19 mouse cellular contexts compared by ENCODE assay signal in the genomic region with DNA sequence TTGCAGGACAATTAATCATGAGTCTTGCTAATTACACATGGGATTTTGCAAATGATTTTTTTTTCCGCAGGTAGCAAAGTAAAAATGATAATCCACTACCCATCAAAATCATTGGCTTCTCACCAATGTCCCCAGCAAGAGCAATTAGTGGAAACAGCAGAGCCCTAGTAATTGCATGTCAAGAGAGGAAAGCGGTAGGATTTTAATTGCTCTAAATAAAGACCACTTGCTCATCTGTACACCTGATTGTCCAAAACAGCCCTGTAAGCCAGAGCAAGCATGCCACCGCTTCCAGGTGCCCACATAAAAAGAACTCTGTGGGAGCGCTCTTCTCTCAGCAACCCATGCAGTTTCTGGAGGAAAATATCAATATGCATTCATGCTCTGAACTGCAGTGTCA.
DNase-seq lines count a peak whose midpoint lies in the region; ATAC-seq lines count a peak whose summit lies in the region.
"Had no signal": no experiment of that assay in that cellular context is flagged by ENCODE, and none has a peak within 500 bp of the region (broad histone marks: within the 10 kb centered on the region; RNA-seq: fewer than 3 reads in every experiment).

No protein-coding gene starts in this region.

- H3K9me3 ChIP-seq in hindbrain, embryonic 13.5 days: no peaks in the 10 kb centered on the region
- H3K9me3 ChIP-seq in hindbrain, embryonic 11.5 days (ENCODE audit: control insufficient read depth, low read length): no peaks in the 10 kb centered on the region
- H3K9me3 ChIP-seq in midbrain, embryonic 13.5 days: no peaks in the 10 kb centered on the region
- H3K9me3 ChIP-seq: embryonic facial prominence, embryonic 12.5 days; midbrain, embryonic 12.5 days; stomach, embryonic 15.5 days had no signal

- no peak overlapping the region for H3K4me3 ChIP-seq in hindbrain, embryonic 13.5 days
- no peak overlapping the region for H3K4me3 ChIP-seq in hindbrain, embryonic 11.5 days (ENCODE audit: low read depth, low read length)
- no peak overlapping the region for H3K4me3 ChIP-seq in midbrain, embryonic 13.5 days (replicated peaks)
- H3K4me3 ChIP-seq: embryonic facial prominence, embryonic 12.5 days; left cerebral cortex, adult 2 months; midbrain, embryonic 12.5 days; stomach, embryonic 15.5 days had no signal

- no peak overlapping the region for H3K4me2 ChIP-seq in hindbrain, embryonic 13.5 days
- no peak overlapping the region for H3K4me2 ChIP-seq in hindbrain, embryonic 11.5 days (replicated peaks; ENCODE audit: low read depth, low read length)
- H3K4me2 ChIP-seq in midbrain, embryonic 13.5 days (replicated peaks): no peak overlapping the region
- H3K4me2 ChIP-seq: embryonic facial prominence, embryonic 12.5 days; midbrain, embryonic 12.5 days; stomach, embryonic 15.5 days had no signal

- peak overlapping the region; percentile 60 for H3K27ac ChIP-seq in hindbrain, embryonic 13.5 days
- no peak overlapping the region for H3K27ac ChIP-seq in hindbrain, embryonic 11.5 days (ENCODE audit: low read depth, low read length)
- no peak overlapping the region; the same call in 1 of the 2 replicates for H3K27ac ChIP-seq in midbrain, embryonic 13.5 days
- H3K27ac ChIP-seq: embryonic facial prominence, embryonic 12.5 days; left cerebral cortex, adult 2 months; midbrain, embryonic 12.5 days; stomach, embryonic 15.5 days had no signal

- H3K36me3 ChIP-seq in hindbrain, embryonic 13.5 days: no peaks in the 10 kb centered on the region
- H3K36me3 ChIP-seq in hindbrain, embryonic 11.5 days (ENCODE audit: control insufficient read depth, insufficient read depth, low read length): no peaks in the 10 kb centered on the region
- H3K36me3 ChIP-seq in midbrain, embryonic 13.5 days: no peaks in the 10 kb centered on the region
- H3K36me3 ChIP-seq: embryonic facial prominence, embryonic 12.5 days; midbrain, embryonic 12.5 days; stomach, embryonic 15.5 days had no signal

- 0 out of 2 replicates have a peak, but pooled peaks have one; percentile 49 for ATAC-seq in hindbrain, embryonic 13.5 days (ENCODE audit: low FRiP score)
- ATAC-seq in hindbrain, embryonic 11.5 days (ENCODE audit: low FRiP score): no peak
- peak; percentile 58; the same call in 1 of the 2 replicates for ATAC-seq in midbrain, embryonic 13.5 days
- ATAC-seq: inflammation-experienced regulatory T-cells, adult 6 months had no signal

- peaks cover 23% of the 10 kb centered on the region for H3K4me1 ChIP-seq in hindbrain, embryonic 13.5 days (replicated peaks)
- no peaks in the 10 kb centered on the region for H3K4me1 ChIP-seq in hindbrain, embryonic 11.5 days (replicated peaks; ENCODE audit: control insufficient read depth, insufficient read depth, low read length)
- peaks cover 15% of the 10 kb centered on the region for H3K4me1 ChIP-seq in midbrain, embryonic 13.5 days (replicated peaks)
- H3K4me1 ChIP-seq: embryonic facial prominence, embryonic 12.5 days; stomach, embryonic 15.5 days had no signal

- no peaks in the 10 kb centered on the region for H3K27me3 ChIP-seq in hindbrain, embryonic 13.5 days
- no peaks in the 10 kb centered on the region for H3K27me3 ChIP-seq in hindbrain, embryonic 11.5 days (ENCODE audit: control insufficient read depth, insufficient read depth, low read length)
- H3K27me3 ChIP-seq in midbrain, embryonic 13.5 days: no peaks in the 10 kb centered on the region
- H3K27me3 ChIP-seq: embryonic facial prominence, embryonic 12.5 days; midbrain, embryonic 12.5 days; stomach, embryonic 15.5 days had no signal

- 45% methylated on average over 4 of the region's 4 CpGs for WGBS in hindbrain, embryonic 13.5 days
- 86% methylated on average over 4 of the region's 4 CpGs for WGBS in hindbrain, embryonic 11.5 days
- 60% methylated on average over 4 of the region's 4 CpGs for WGBS in midbrain, embryonic 13.5 days

- H3K9ac ChIP-seq in hindbrain, embryonic 13.5 days: no peak overlapping the region
- H3K9ac ChIP-seq in hindbrain, embryonic 11.5 days (ENCODE audit: low read depth, low read length): no peak overlapping the region
- no peak overlapping the region for H3K9ac ChIP-seq in midbrain, embryonic 13.5 days (replicated peaks)
- H3K9ac ChIP-seq: embryonic facial prominence, embryonic 12.5 days; midbrain, embryonic 12.5 days; stomach, embryonic 15.5 days had no signal

- DNase-seq in hindbrain, embryonic 11.5 days (ENCODE audit: low spot score): no peak
- peak; percentile 3 for DNase-seq in retina, postnatal 1 day
- no peak for DNase-seq in retina, embryonic 14.5 days (ENCODE audit: low spot score)
- no peak for DNase-seq in natural killer cell, adult 2 months (ENCODE audit: low spot score in 2 of 2)
- no peak for DNase-seq in adrenal gland, adult (ENCODE audit: inconsistent age in 2 of 2, low spot score in 1 of 2)
- DNase-seq: cerebellum, adult 2 months; cerebellum, postnatal 25 days; gastrocnemius, postnatal 36 days; kidney, adult 18-20 months; layer of hippocampus, adult 9-11 months; right cerebral cortex, adult 18-20 months; thymus, postnatal 25 days had no signal
